In genomic region chr7:105602860-105603623, GRCm38 (mm10) we compare ENCODE assay signal across 8 mouse cellular contexts. TPM values are rescaled to one million over a fixed set of nuclear protein-coding genes. Genes with fewer than 3 reads are reported as not detected.
A peak's percentile ranks its signal among the peaks of the same experiment; 100 is the strongest.
DNase-seq lines count a peak whose midpoint lies in the region; ATAC-seq and TF ChIP-seq lines count a peak whose summit lies in the region.

No protein-coding gene starts in this region.

- no peak for TF ChIP-seq POLR2A in CH12.LX (IDR thresholded peaks at IDR 0.05; ENCODE audit: low read depth, low read length)
- TF ChIP-seq POLR2A in bone marrow macrophage, adult 2 months (IDR thresholded peaks at IDR 0.05; ENCODE audit: borderline replicate concordance, low read depth, low read length): no peak

- H3K9me3 ChIP-seq in CH12.LX (replicated peaks; ENCODE audit: low read length): peaks cover 3% of the 10 kb centered on the region
- no peaks in the 10 kb centered on the region for H3K9me3 ChIP-seq in heart, postnatal 0 days (replicated peaks; ENCODE audit: control insufficient read depth, low read length)
- no peaks in the 10 kb centered on the region for H3K9me3 ChIP-seq in liver, embryonic 14.5 days (ENCODE audit: control insufficient read depth, low read length)
- H3K9me3 ChIP-seq in neural tube, embryonic 13.5 days: no peaks in the 10 kb centered on the region

- no peak overlapping the region for H3K4me3 ChIP-seq in CH12.LX (replicated peaks in 1 of 3; ENCODE audit: low read depth in 2 of 3, low read length in 2 of 3, poor library complexity in 1 of 3)
- H3K4me3 ChIP-seq in bone marrow macrophage, adult 2 months (ENCODE audit: insufficient read depth, low read length): no peak overlapping the region
- H3K4me3 ChIP-seq in heart, postnatal 0 days (ENCODE audit: low read depth, low read length): no peak overlapping the region
- H3K4me3 ChIP-seq in liver, embryonic 14.5 days (ENCODE audit: insufficient read depth in 1 of 2, low read depth in 2 of 2, low read length in 2 of 2): no peak overlapping the region
- no peak overlapping the region for H3K4me3 ChIP-seq in neural tube, embryonic 13.5 days

- H3K79me2 ChIP-seq in CH12.LX (replicated peaks; ENCODE audit: control insufficient read depth, extremely low read depth, insufficient read depth, poor library complexity, severe bottlenecking): no peaks in the 10 kb centered on the region

- dilution Hi-C loops in CH12.LX (cut with MboI; ENCODE audit: extremely low pct_ligation_motif_present, extremely low pct_unique_long_range_greater_than_20kb, low sequenced_read_pairs): no loop called here

- WGBS in heart, postnatal 0 days: 39% methylated on average over 9 of the region's 9 CpGs
- 35% methylated on average over 9 of the region's 9 CpGs for WGBS in liver, embryonic 14.5 days (ENCODE audit: insufficient replicate concordance)
- 38% methylated on average over 9 of the region's 9 CpGs for WGBS in neural tube, embryonic 13.5 days

- no peaks in the 10 kb centered on the region for H3K36me3 ChIP-seq in CH12.LX (replicated peaks in 1 of 2; ENCODE audit: control insufficient read depth in 1 of 2, insufficient read depth in 1 of 2, low read length in 1 of 2)
- no peaks in the 10 kb centered on the region for H3K36me3 ChIP-seq in heart, postnatal 0 days (replicated peaks; ENCODE audit: control insufficient read depth, insufficient read depth, low read length)
- H3K36me3 ChIP-seq in liver, embryonic 14.5 days (replicated peaks; ENCODE audit: control insufficient read depth, insufficient read depth, low read depth): no peaks in the 10 kb centered on the region
- H3K36me3 ChIP-seq in neural tube, embryonic 13.5 days: no peaks in the 10 kb centered on the region

- H3K27me3 ChIP-seq in CH12.LX (replicated peaks): no peaks in the 10 kb centered on the region
- no peaks in the 10 kb centered on the region for H3K27me3 ChIP-seq in heart, postnatal 0 days (ENCODE audit: control insufficient read depth, insufficient read depth, low read length)
- no peaks in the 10 kb centered on the region for H3K27me3 ChIP-seq in liver, embryonic 14.5 days (ENCODE audit: control insufficient read depth, insufficient read depth, low read length)
- no peaks in the 10 kb centered on the region for H3K27me3 ChIP-seq in neural tube, embryonic 13.5 days

- peak; percentile 61 for DNase-seq in CH12.LX (ENCODE audit: extremely low read depth)
- peak; percentile 33 for DNase-seq in fibroblast of lung, adult 2 months (ENCODE audit: low read depth)
- DNase-seq in heart, postnatal 0 days (ENCODE audit: low spot score): peak; percentile 52
- peak; percentile 91 for DNase-seq in kidney, postnatal 14 days
- DNase-seq in liver, embryonic 14.5 days (ENCODE audit: low read depth in 3 of 3, low spot score in 3 of 3): peak in 2 of 3 experiments; percentile 22
- DNase-seq in testis, postnatal 14 days (ENCODE audit: low spot score): peak; percentile 28

- H3K27ac ChIP-seq in CH12.LX (ENCODE audit: insufficient read depth, low read depth): no peak overlapping the region
- H3K27ac ChIP-seq in bone marrow macrophage, adult 2 months (ENCODE audit: insufficient read depth, low read depth, low read length): no peak overlapping the region
- H3K27ac ChIP-seq in heart, postnatal 0 days (ENCODE audit: low read depth): no peak overlapping the region
- H3K27ac ChIP-seq in liver, embryonic 14.5 days: no peak overlapping the region
- H3K27ac ChIP-seq in neural tube, embryonic 13.5 days (replicated peaks): no peak overlapping the region

- TF ChIP-seq EP300 in CH12.LX (IDR thresholded peaks at IDR 0.05; ENCODE audit: low read length): no peak
- TF ChIP-seq EP300 in heart, postnatal 0 days (IDR thresholded peaks at IDR 0.05; ENCODE audit: low read depth): no peak
- TF ChIP-seq EP300 in liver, embryonic 14.5 days (IDR thresholded peaks at IDR 0.05; ENCODE audit: low read depth): no peak

- TF ChIP-seq RAD21 in CH12.LX (IDR thresholded peaks at IDR 0.05; ENCODE audit: low read depth, low read length): peak; percentile 79

- in situ Hi-C loops in CH12.LX (cut with MboI; ENCODE audit: low pct_ligation_motif_present, low pct_unique_long_range_greater_than_20kb, low sequenced_read_pairs): no loop called here

- no peak overlapping the region for H3K9ac ChIP-seq in CH12.LX (ENCODE audit: insufficient read depth, low read depth)
- H3K9ac ChIP-seq in heart, postnatal 0 days (replicated peaks; ENCODE audit: low read depth, low read length): no peak overlapping the region
- H3K9ac ChIP-seq in liver, embryonic 14.5 days (replicated peaks): no peak overlapping the region
- no peak overlapping the region for H3K9ac ChIP-seq in neural tube, embryonic 13.5 days

- H3K4me2 ChIP-seq in CH12.LX (ENCODE audit: insufficient read depth, low read depth, poor library complexity, severe bottlenecking): no peak overlapping the region
- H3K4me2 ChIP-seq in heart, postnatal 0 days (ENCODE audit: low read depth, low read length): no peak overlapping the region
- no peak overlapping the region for H3K4me2 ChIP-seq in liver, embryonic 14.5 days (ENCODE audit: low read depth)
- H3K4me2 ChIP-seq in neural tube, embryonic 13.5 days: no peak overlapping the region

- peak; percentile 83 for ATAC-seq in heart, postnatal 0 days (ENCODE audit: insufficient read depth, low read depth)
- peak; percentile 46; the same call in 1 of the 2 replicates for ATAC-seq in liver, embryonic 14.5 days (ENCODE audit: insufficient read depth)
- ATAC-seq in neural tube, embryonic 13.5 days (ENCODE audit: low read depth): peak; percentile 50; the same call in 1 of the 2 replicates

- TF ChIP-seq CTCF in CH12.LX (conservative IDR thresholded peaks at IDR 0.05 in 1 of 2, IDR thresholded peaks at IDR 0.05 in 1 of 2; ENCODE audit: low read depth in 2 of 2, low read length in 2 of 2): peak; percentile 37 to 84; a peak in 3 of 4 replicates
- peak; percentile 73 for TF ChIP-seq CTCF in bone marrow macrophage, adult 2 months (IDR thresholded peaks at IDR 0.05; ENCODE audit: low read depth, low read length)
- peak; percentile 79 for TF ChIP-seq CTCF in heart, postnatal 0 days (IDR thresholded peaks at IDR 0.05; ENCODE audit: low read depth)
- TF ChIP-seq CTCF in liver, embryonic 14.5 days (IDR thresholded peaks at IDR 0.05; ENCODE audit: low read depth): peak; percentile 81

- peaks cover 3 to 18% of the 10 kb centered on the region in 2 experiments; a peak in 2 of 4 replicates for H3K4me1 ChIP-seq in CH12.LX (ENCODE audit: control insufficient read depth in 1 of 2, insufficient read depth in 2 of 2)
- peaks cover 5% of the 10 kb centered on the region; the same call in 1 of the 2 replicates for H3K4me1 ChIP-seq in bone marrow macrophage, adult 2 months (ENCODE audit: control insufficient read depth, insufficient read depth, low read length)
- H3K4me1 ChIP-seq in heart, postnatal 0 days (ENCODE audit: control insufficient read depth, insufficient read depth): no peaks in the 10 kb centered on the region
- 0 out of 4 replicates have a peak, but pooled peaks cover 0 to 2% of the 10 kb centered on the region in 2 experiments for H3K4me1 ChIP-seq in liver, embryonic 14.5 days (replicated peaks; ENCODE audit: control insufficient read depth in 2 of 2, insufficient read depth in 2 of 2, low read length in 1 of 2)
- no peaks in the 10 kb centered on the region for H3K4me1 ChIP-seq in neural tube, embryonic 13.5 days (replicated peaks)

RNA-seq across cellular contexts. Expression of gene Hpx, which starts 3.1 kb away (rescaled TPM):
- total RNA-seq in CH12.LX (2012; rRNA removed): not detected in 2 replicates
- not detected in 2 replicates for total RNA-seq in CH12.LX (2014; rRNA removed)
- polyA plus RNA-seq in CH12.LX (2012; ENCODE audit: insufficient read length, low read depth): not detected in 2 replicates
- 0.50 TPM in 1 of 2 replicates, not detected in the other for polyA plus RNA-seq in bone marrow macrophage, adult 2 months (2012; ENCODE audit: insufficient read depth, insufficient read length, missing spikeins)
- 0.38 and 1.0 TPM in 2 replicates for total RNA-seq in heart, postnatal 0 days (2014; rRNA removed; ENCODE audit: low replicate concordance)
- polyA plus RNA-seq in heart, postnatal 0 days (2015; fragmentation: Nextera tagmentation; extraction: Ambion mirVana): 0.15 and 0.18 TPM in 2 replicates
- polyA plus RNA-seq in liver, embryonic 14.5 days (2012; rRNA removed): 203 and 207 TPM in 2 replicates
- 276 and 285 TPM in 2 replicates for polyA plus RNA-seq in liver, embryonic 14.5 days (2014; fragmentation: Nextera tagmentation; extraction: Ambion mirVana)
- 0.21 and 0.26 TPM in 2 replicates for polyA plus RNA-seq in neural tube, embryonic 13.5 days (2015; fragmentation: Nextera tagmentation; extraction: Ambion mirVana)

RNA-seq across cellular contexts. Expression of gene Apbb1, which starts 21.6 kb away (rescaled TPM):
- total RNA-seq in CH12.LX (2012; rRNA removed) (1.8 and 3.2 TPM in 2 replicates), CH12.LX (2014; rRNA removed) (1.2 and 3.3 TPM in 2 replicates)
- polyA plus RNA-seq in CH12.LX (2012; ENCODE audit: insufficient read length, low read depth): 1.1 and 2.1 TPM in 2 replicates
- polyA plus RNA-seq in bone marrow macrophage, adult 2 months (2012; ENCODE audit: insufficient read depth, insufficient read length, missing spikeins): 0.52 and 1.1 TPM in 2 replicates
- total RNA-seq in heart, postnatal 0 days (2014; rRNA removed; ENCODE audit: low replicate concordance): 48.0 and 170 TPM in 2 replicates
- 67.3 and 69.7 TPM in 2 replicates for polyA plus RNA-seq in heart, postnatal 0 days (2015; fragmentation: Nextera tagmentation; extraction: Ambion mirVana)
- 2.1 and 3.0 TPM in 2 replicates for polyA plus RNA-seq in liver, embryonic 14.5 days (2012; rRNA removed)
- polyA plus RNA-seq in liver, embryonic 14.5 days (2014; fragmentation: Nextera tagmentation; extraction: Ambion mirVana): 1.6 and 2.3 TPM in 2 replicates
- polyA plus RNA-seq in neural tube, embryonic 13.5 days (2015; fragmentation: Nextera tagmentation; extraction: Ambion mirVana): 206 and 248 TPM in 2 replicates

RNA-seq across cellular contexts. Expression of gene Trim3, which starts 30.3 kb away (rescaled TPM):
- total RNA-seq in CH12.LX (2012; rRNA removed) (3.5 and 4.7 TPM in 2 replicates), CH12.LX (2014; rRNA removed) (2.2 TPM in 2 replicates)
- polyA plus RNA-seq in CH12.LX (2012; ENCODE audit: insufficient read length, low read depth): 3.5 and 4.6 TPM in 2 replicates
- polyA plus RNA-seq in bone marrow macrophage, adult 2 months (2012; ENCODE audit: insufficient read depth, insufficient read length, missing spikeins): 66.8 and 66.9 TPM in 2 replicates
- 32.3 and 56.5 TPM in 2 replicates for total RNA-seq in heart, postnatal 0 days (2014; rRNA removed; ENCODE audit: low replicate concordance)
- polyA plus RNA-seq in heart, postnatal 0 days (2015; fragmentation: Nextera tagmentation; extraction: Ambion mirVana): 18.0 and 18.1 TPM in 2 replicates
- polyA plus RNA-seq in liver, embryonic 14.5 days (2012; rRNA removed): 3.8 and 4.3 TPM in 2 replicates
- polyA plus RNA-seq in liver, embryonic 14.5 days (2014; fragmentation: Nextera tagmentation; extraction: Ambion mirVana): 1.9 and 2.2 TPM in 2 replicates
- polyA plus RNA-seq in neural tube, embryonic 13.5 days (2015; fragmentation: Nextera tagmentation; extraction: Ambion mirVana): 84.1 and 85.4 TPM in 2 replicates

RNA-seq across cellular contexts. Expression of gene Timm10b, which starts 36.8 kb away (rescaled TPM):
- 103 and 115 TPM in 2 replicates for total RNA-seq in CH12.LX (2012; rRNA removed)
- total RNA-seq in CH12.LX (2014; rRNA removed): 86.2 and 94.9 TPM in 2 replicates
- polyA plus RNA-seq in CH12.LX (2012; ENCODE audit: insufficient read length, low read depth): 89.6 and 99.3 TPM in 2 replicates
- 129 and 148 TPM in 2 replicates for polyA plus RNA-seq in bone marrow macrophage, adult 2 months (2012; ENCODE audit: insufficient read depth, insufficient read length, missing spikeins)
- total RNA-seq in heart, postnatal 0 days (2014; rRNA removed; ENCODE audit: low replicate concordance): 54.2 and 128 TPM in 2 replicates
- 211 and 213 TPM in 2 replicates for polyA plus RNA-seq in heart, postnatal 0 days (2015; fragmentation: Nextera tagmentation; extraction: Ambion mirVana)
- polyA plus RNA-seq in liver, embryonic 14.5 days (2012; rRNA removed): 47.6 and 58.7 TPM in 2 replicates
- polyA plus RNA-seq in liver, embryonic 14.5 days (2014; fragmentation: Nextera tagmentation; extraction: Ambion mirVana): 120 and 122 TPM in 2 replicates
- 166 and 168 TPM in 2 replicates for polyA plus RNA-seq in neural tube, embryonic 13.5 days (2015; fragmentation: Nextera tagmentation; extraction: Ambion mirVana)

RNA-seq across cellular contexts. Expression of gene Arfip2, which starts 37.2 kb away (rescaled TPM):
- 50.1 and 57.7 TPM in 2 replicates for total RNA-seq in CH12.LX (2012; rRNA removed)
- 46.9 and 55.6 TPM in 2 replicates for total RNA-seq in CH12.LX (2014; rRNA removed)
- 54.8 and 71.0 TPM in 2 replicates for polyA plus RNA-seq in CH12.LX (2012; ENCODE audit: insufficient read length, low read depth)
- 31.7 and 36.4 TPM in 2 replicates for polyA plus RNA-seq in bone marrow macrophage, adult 2 months (2012; ENCODE audit: insufficient read depth, insufficient read length, missing spikeins)
- 53.4 and 80.4 TPM in 2 replicates for total RNA-seq in heart, postnatal 0 days (2014; rRNA removed; ENCODE audit: low replicate concordance)
- polyA plus RNA-seq in heart, postnatal 0 days (2015; fragmentation: Nextera tagmentation; extraction: Ambion mirVana): 31.7 and 32.9 TPM in 2 replicates
- 11.2 and 15.4 TPM in 2 replicates for polyA plus RNA-seq in liver, embryonic 14.5 days (2012; rRNA removed)
- polyA plus RNA-seq in liver, embryonic 14.5 days (2014; fragmentation: Nextera tagmentation; extraction: Ambion mirVana): 12.3 and 14.6 TPM in 2 replicates
- polyA plus RNA-seq in neural tube, embryonic 13.5 days (2015; fragmentation: Nextera tagmentation; extraction: Ambion mirVana): 81.1 and 82.1 TPM in 2 replicates

Comparison
In these comparisons a context has a peak if more than half of its experiments do, and no peak if none do; other contexts are left out.
1. DNase-seq: peak in every context shown above with its lines; median percentile 91 in kidney, postnatal 14 days; 61 in CH12.LX; 52 in heart, postnatal 0 days; 33 in fibroblast of lung, adult 2 months; 28 in testis, postnatal 14 days; 22 in liver, embryonic 14.5 days.
2. RNA of gene Hpx, which starts 3.1 kb away (polyA plus RNA-seq): 203 to 285 TPM in liver, embryonic 14.5 days; 0.50 TPM in bone marrow macrophage, adult 2 months, 0.21 to 0.26 TPM in neural tube, embryonic 13.5 days, 0.15 to 0.18 TPM in heart, postnatal 0 days and not detected in CH12.LX; every median in the first group is over 100 times any median in the second.
3. RNA of gene Apbb1, which starts 21.6 kb away (polyA plus RNA-seq): 206 to 248 TPM in neural tube, embryonic 13.5 days and 67.3 to 69.7 TPM in heart, postnatal 0 days; 1.6 to 3.0 TPM in liver, embryonic 14.5 days, 1.1 to 2.1 TPM in CH12.LX and 0.52 to 1.1 TPM in bone marrow macrophage, adult 2 months; every median in the first group is over 10 times any median in the second.
4. Peak in every context shown above with its lines, with median percentiles within 50 percentile points of each other: CTCF ChIP-seq and ATAC-seq.